Mouse (Mus musculus) thymus, adult 2 months (tissue): ENCODE data around the gene Efl1.

Experiments used
- CTCF ChIP-seq: fragments of 200-500 bp; IDR thresholded peaks from 2 replicates; pipeline ENCODE4 v1.5.1; 2012; ENCODE audit warnings: mild to moderate bottlenecking, control low read depth, low read length, moderate library complexity, borderline replicate concordance; ENCODE audit not compliant: control insufficient read depth, poor library complexity, insufficient read depth; ENCODE audit errors: extremely low read depth
- POLR2A ChIP-seq: fragments of 200-500 bp; IDR thresholded peaks from 2 replicates; pipeline ENCODE4 v1.6.1; 2012; ENCODE audit warnings: mild to moderate bottlenecking, low read length, control low read depth, moderate library complexity; ENCODE audit not compliant: control insufficient read depth, poor library complexity, insufficient read depth; ENCODE audit errors: extremely low read depth

DNA sequence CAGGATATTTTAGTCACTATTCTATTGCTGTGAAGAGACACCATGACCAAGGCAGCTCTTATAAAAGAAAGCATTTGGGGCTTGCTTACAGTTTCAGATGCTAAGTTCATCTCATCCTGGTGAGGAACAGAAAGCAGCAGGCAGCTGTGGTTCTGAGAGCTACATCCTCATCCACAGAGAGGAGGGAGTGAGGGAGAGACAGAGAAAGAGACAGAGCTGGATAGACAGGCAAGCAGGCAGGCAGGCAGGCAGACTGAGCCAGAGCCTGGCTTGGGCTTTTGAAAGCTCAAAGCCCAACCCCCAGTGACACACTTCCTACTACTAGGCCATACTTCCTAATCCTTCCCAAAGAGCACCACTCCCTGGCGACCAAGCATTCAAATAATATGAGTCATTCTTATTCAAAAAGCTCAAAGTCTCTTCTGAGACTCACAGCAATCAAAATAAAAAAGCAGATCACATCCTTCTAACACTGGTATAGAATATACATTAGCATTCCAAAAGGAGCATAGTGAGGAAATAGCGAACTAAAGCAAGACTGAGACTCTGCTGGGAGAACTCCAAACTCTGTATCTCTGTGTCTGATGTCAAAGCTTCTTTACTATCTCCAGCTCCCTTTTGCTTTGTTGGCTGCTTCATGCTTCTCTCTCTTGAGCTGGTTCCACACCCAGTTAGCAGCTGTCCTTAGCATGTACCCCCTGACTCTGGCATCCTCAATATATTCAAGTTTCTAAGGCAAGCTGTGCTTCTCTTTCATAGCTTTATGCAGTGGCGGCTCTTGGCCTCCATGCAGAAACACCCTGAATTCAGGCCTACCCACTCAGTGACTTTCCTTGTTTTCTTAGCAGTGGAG, 86.6 kb downstream of the Efl1 start:
- no peak for TF ChIP-seq POLR2A
- no peak for TF ChIP-seq CTCF
